Mouse (Mus musculus) lung, postnatal 0 days (tissue): Measurements from ENCODE around the gene Ankrd27.

Experiments
- CTCF ChIP-seq: IDR thresholded peaks from 2 replicates; pipeline ENCODE4 v1.5.1; 2016; ENCODE audit warnings: antibody characterized with exemption, mild to moderate bottlenecking
- EP300 ChIP-seq: IDR thresholded peaks from 2 replicates; pipeline ENCODE4 v1.6.1; 2016; ENCODE audit warnings: antibody characterized with exemption, mild to moderate bottlenecking, control low read depth

DNA sequence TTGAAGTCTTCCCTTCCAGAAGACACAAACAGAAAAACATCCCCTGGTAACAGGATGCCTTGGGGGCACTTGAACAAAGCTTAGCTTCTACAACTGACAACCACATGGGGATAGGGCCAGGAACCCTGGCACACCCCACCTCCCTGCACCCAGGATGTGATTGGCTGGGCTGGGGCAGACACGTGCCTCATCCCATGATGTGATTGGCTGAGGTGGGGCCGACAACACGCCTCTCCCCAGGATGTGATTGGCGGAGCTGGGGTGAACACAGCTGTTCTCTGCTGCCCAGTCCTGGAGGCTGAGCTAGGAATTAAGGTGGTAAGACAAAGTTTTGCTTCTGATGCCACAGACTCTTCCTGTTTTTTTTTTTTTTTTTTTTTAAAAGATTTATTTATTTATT lies 92.9 kb downstream of the Ankrd27 start:
- TF ChIP-seq CTCF (no peak), EP300 (no peak)
